Mouse (Mus musculus): ENCODE measurements around the gene Plekha4.

- TF ChIP-seq GATA1 (IDR thresholded peaks at IDR 0.05; ENCODE audit: low read depth, low read length) (no peak), ZC3H11A (IDR thresholded peaks at IDR 0.05; ENCODE audit: low read depth, low read length) (no peak), MYC (IDR thresholded peaks at IDR 0.05; ENCODE audit: low read depth, low read length) (no peak), CTCF (IDR thresholded peaks at IDR 0.05 in 2 of 3, conservative IDR thresholded peaks at IDR 0.05 in 1 of 3; ENCODE audit: control insufficient read depth in 1 of 3, insufficient read depth in 1 of 3, low read depth in 2 of 3, low read length in 3 of 3, poor library complexity in 1 of 3, severe bottlenecking in 1 of 3) (no peak), E2F4 (IDR thresholded peaks at IDR 0.05; ENCODE audit: borderline replicate concordance, low read depth, low read length) (no peak), MAX (IDR thresholded peaks at IDR 0.05; ENCODE audit: low read length) (no peak), NELFE (IDR thresholded peaks at IDR 0.05; ENCODE audit: low read depth, low read length) (no peak), POLR2AphosphoS2 (IDR thresholded peaks at IDR 0.05; ENCODE audit: low read length) (no peak), USF1 (IDR thresholded peaks at IDR 0.05; ENCODE audit: low read depth, low read length) (no peak), MYB (IDR thresholded peaks at IDR 0.05; ENCODE audit: low read depth, low read length) (no peak), EP300 (IDR thresholded peaks at IDR 0.05; ENCODE audit: low read depth in 1 of 2, low read length in 2 of 2) (no peak), BHLHE40 (IDR thresholded peaks at IDR 0.05; ENCODE audit: borderline replicate concordance, low read depth, low read length) (no peak), ETS1 (IDR thresholded peaks at IDR 0.05; ENCODE audit: low read depth, low read length) (no peak)
Observed at GRCm38 (mm10) chr7:45492225-45492844, 33.8 kb upstream of the Plekha4 start.

Measured in MEL (cell line).